Mouse (Mus musculus): ENCODE results near the gene Capn2. TPM values are rescaled to one million over a fixed set of nuclear protein-coding genes. Genes with fewer than 3 reads are reported as not detected.

Capn2 gene
- total RNA-seq, 2 experiments from 2014 or later, result 50.2 to 54.2 TPM

GRCm38 (mm10) chr1:182527261-182527766, 9.9 kb upstream of the Capn2 start:
- DNase-seq (ENCODE audit: low spot score), result no peak

GRCm38 (mm10) chr1:182525601-182526000, 8.2 kb upstream of the Capn2 start:
- no peak for DNase-seq (ENCODE audit: low spot score)

- no peak for DNase-seq (ENCODE audit: low spot score)
Measured at GRCm38 (mm10) chr1:182523692-182524091, 6.3 kb upstream of the Capn2 start.

GRCm38 (mm10) chr1:182522961-182523360, 5.6 kb upstream of the Capn2 start:
- no peak for DNase-seq (ENCODE audit: low spot score)

- DNase-seq (ENCODE audit: low spot score), result no peak
Measured at GRCm38 (mm10) chr1:182520938-182521500, 3.6 kb upstream of the Capn2 start.

- DNase-seq (ENCODE audit: low spot score), result peak; percentile 90
Measured at GRCm38 (mm10) chr1:182520091-182520937, 2.9 kb upstream of the Capn2 start.

- DNase-seq (ENCODE audit: low spot score), result no peak
Measured at GRCm38 (mm10) chr1:182519341-182519740, 1.9 kb upstream of the Capn2 start.

- DNase-seq (ENCODE audit: low spot score), result no peak
Measured at GRCm38 (mm10) chr1:182518811-182519210, 1.4 kb upstream of the Capn2 start.

GRCm38 (mm10) chr1:182518143-182518680, 804 bp upstream of the Capn2 start:
- no peak for DNase-seq (ENCODE audit: low spot score)

- no peak for DNase-seq (ENCODE audit: low spot score)
Measured at GRCm38 (mm10) chr1:182517677-182518011, 236 bp upstream of the Capn2 start.

GRCm38 (mm10) chr1:182514803-182515590, 2.4 kb downstream of the Capn2 start:
- no peak for DNase-seq (ENCODE audit: low spot score)

- DNase-seq (ENCODE audit: low spot score), result no peak
Measured at GRCm38 (mm10) chr1:182513714-182514113, 3.7 kb downstream of the Capn2 start.

GRCm38 (mm10) chr1:182512901-182513410, 4.5 kb downstream of the Capn2 start:
- DNase-seq (ENCODE audit: low spot score), result no peak

- no peak for DNase-seq (ENCODE audit: low spot score)
Measured at GRCm38 (mm10) chr1:182511778-182512177, 5.6 kb downstream of the Capn2 start.

- no peak for DNase-seq (ENCODE audit: low spot score)
Measured at GRCm38 (mm10) chr1:182511073-182511472, 6.3 kb downstream of the Capn2 start.

GRCm38 (mm10) chr1:182509110-182509797, 8.2 kb downstream of the Capn2 start:
- peak; percentile 58 for DNase-seq (ENCODE audit: low spot score)

GRCm38 (mm10) chr1:182506229-182506986, 11.0 kb downstream of the Capn2 start:
- DNase-seq (ENCODE audit: low spot score), result peak; percentile 64

GRCm38 (mm10) chr1:182505291-182505690, 12.1 kb downstream of the Capn2 start:
- DNase-seq (ENCODE audit: low spot score), result no peak

- peak; percentile 69 for DNase-seq (ENCODE audit: low spot score)
Measured at GRCm38 (mm10) chr1:182504223-182504622, 13.2 kb downstream of the Capn2 start.

- no peak for DNase-seq (ENCODE audit: low spot score)
Measured at GRCm38 (mm10) chr1:182503206-182503900, 14.1 kb downstream of the Capn2 start.
